Mouse (Mus musculus) G1E (cell line): ENCODE measurements around the gene A630095N17Rik.

Experiments used
- CTCF ChIP-seq: IDR thresholded peaks from 2 replicates; pipeline ENCODE4 v1.5.1; 2012; ENCODE audit warnings: low read depth, low read length, inconsistent platforms, mixed read lengths
- TAL1 ChIP-seq: conservative IDR thresholded peaks from 2 replicates; pipeline ENCODE4 v1.6.1; 2012; ENCODE audit warnings: low read depth, low read length, inconsistent platforms, mixed read lengths

DNA sequence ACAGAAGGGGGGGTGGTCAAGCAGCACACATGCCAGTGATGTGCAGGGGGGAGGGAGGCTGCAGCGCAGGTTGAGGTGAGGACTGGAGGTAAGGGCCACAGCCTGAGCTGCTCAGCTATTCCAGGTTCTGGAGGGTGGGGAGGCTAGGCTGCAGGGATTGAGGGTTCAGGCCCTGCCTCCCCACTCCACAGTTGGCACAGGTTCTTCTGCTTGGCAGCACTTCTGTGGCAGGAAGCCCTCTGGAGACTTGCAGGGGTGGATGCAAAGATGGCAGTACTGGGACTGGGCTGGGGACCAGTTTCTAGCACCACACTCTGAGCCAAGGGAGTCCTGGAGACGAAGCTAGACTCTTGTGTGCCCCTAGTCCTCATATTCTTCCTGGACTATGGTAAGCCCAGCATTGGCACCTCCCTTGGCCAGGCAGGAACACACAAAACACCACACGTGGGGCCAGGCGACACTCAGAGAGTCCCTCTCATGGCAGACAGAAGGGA is 50.5 kb downstream of the A630095N17Rik start:
- TF ChIP-seq CTCF (no peak), TAL1 (no peak)
